Mouse (Mus musculus) kidney, postnatal 4 days (tissue): ENCODE results near the gene Gm38394.

Source experiments
- DNase-seq, 2 experiments: peaks; one replicate each; pipeline ENCODE4 v3.0.0; 2021; ENCODE audit warnings: mixed read lengths in 2 of 2

Gene Gm38394

GRCm38 (mm10) chr1:133662941-133663340, 1.8 kb upstream of the Gm38394 start:
- DNase-seq: no peak

- DNase-seq: peak; percentile 87 to 92
Observed at GRCm38 (mm10) chr1:133660466-133661202, 484 bp downstream of the Gm38394 start, which contains the start of gene Zbed6. Gene Zbed6, minus strand, starts transcription at chr1:133660885.

DNA sequence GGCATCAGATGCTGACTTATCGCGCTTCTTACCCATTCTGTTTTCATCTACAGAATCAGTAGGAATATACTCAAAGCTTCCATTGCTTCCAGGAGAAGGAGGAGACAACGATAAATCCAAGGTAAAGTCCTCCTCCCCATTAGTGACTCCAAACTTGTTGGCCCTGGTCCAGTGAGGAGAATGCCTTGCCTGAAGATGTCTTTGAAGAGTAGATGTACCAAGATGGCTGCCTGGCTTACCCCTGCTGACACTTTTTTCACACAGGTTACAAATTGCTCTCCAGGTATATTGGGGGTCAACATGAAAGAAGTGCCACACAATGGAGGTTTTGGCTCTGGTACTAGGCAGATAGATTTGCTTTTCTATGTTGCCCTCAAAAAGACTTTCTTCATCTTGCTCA, 2.2 kb downstream of the Gm38394 start:
- no peak for DNase-seq

GRCm38 (mm10) chr1:133656811-133657210, 4.3 kb downstream of the Gm38394 start:
- no peak for DNase-seq

DNA sequence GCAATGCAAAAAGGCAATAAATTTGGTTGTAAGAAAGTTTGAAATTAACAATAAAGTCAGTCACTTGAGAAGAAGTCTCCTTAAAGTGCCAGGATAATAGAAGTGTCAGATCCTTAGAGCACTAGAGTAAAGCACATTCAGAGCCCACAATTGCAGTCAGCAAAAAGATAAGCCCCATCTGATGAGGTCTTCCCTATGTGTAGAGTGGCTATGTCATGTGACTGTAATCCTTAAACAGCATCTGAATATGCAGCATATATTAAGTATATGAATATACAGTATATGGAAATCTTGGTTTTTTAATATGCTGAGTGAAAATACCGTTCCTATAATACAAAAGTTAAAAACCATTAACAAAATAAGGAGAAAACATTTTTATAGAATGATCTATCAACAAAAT, 8.1 kb downstream of the Gm38394 start:
- DNase-seq: no peak

GRCm38 (mm10) chr1:133650288-133651055, 10.6 kb downstream of the Gm38394 start:
- no peak for DNase-seq

DNA sequence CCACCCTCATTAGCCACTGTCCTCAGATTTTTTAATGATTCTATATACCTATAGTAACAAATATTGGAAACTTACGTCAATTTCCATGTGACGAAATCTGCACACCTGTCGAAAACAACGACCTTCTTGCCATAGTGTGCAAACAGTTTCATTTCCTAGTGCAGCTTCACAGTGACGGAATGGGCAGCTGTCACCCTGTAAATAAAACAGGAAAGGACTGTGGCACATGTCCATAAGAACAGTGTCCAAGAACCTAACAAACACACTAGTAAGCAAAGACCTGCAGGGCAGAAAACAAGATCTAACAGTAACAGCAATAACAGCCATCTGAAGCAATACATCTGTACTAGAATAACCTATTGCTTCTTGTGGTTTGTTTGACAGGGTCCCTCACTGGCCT, 15.5 kb downstream of the Gm38394 start:
- DNase-seq: no peak

- DNase-seq: no peak
Observed at GRCm38 (mm10) chr1:133641163-133641562, 20.0 kb downstream of the Gm38394 start.

- DNase-seq: no peak
Observed at GRCm38 (mm10) chr1:133638517-133638916, 22.6 kb downstream of the Gm38394 start.

GRCm38 (mm10) chr1:133632168-133632567, 28.9 kb downstream of the Gm38394 start:
- peak in 1 of 2 experiments; percentile 35 for DNase-seq

- no peak for DNase-seq
Observed at GRCm38 (mm10) chr1:133625052-133625451, 36.1 kb downstream of the Gm38394 start.

DNA sequence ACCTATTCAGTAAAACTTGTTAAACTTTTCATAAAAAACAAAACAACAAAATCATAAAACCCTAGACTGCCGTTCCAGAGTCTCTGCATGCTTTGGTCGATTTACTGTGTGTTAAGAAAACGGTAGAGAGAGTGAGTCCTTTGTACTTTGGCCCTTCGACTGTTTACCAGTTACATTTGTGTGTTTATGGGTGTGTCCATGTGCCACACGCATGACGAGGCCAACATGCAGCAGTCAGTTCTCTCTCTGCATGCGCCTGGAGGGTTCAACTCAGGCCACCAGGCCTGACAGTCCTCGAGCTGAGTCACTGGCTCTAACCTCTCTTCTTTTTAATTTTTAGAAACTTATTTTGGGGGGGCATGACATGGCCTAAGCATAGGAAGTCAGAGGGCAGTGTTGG, 42.8 kb downstream of the Gm38394 start:
- DNase-seq: no peak

GRCm38 (mm10) chr1:133617908-133618307, 43.2 kb downstream of the Gm38394 start:
- no peak for DNase-seq

DNA sequence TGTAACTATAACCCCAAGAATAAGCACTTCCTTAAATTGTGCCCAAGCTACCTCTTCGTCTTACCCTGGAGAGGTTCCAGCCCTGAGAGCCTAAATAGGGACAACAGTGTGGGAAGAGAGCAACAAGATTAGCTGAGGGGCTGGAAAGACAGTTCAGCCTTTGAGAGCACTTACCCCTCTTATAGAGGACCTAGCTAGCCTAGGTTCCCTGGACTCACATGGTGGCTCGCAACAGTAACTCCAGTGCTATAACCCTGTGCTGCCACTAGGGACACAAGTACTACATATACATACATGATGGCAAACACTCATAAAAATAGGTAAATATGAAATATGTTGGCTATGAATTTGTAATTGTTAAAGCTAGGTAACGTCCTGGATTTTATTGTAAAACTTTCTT, 47.3 kb downstream of the Gm38394 start:
- no peak for DNase-seq

DNA sequence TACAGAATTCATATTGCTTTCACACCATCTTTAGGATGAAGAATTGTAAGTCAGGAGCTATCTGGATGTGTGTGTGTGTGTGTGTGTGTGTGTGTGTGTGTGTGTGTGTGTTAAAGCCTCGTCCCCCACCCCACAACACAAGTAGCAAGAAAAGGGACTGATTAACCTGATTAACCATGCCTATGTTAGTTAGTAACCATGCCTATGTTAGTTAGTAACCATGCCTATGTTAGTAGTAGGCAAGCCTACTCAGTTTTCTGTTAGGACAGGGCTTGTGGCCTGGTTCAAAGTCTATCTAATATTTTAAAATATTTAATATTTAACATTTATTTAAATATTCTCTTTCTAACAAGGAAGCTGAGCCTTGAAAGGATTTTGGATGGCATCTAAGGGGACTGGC, 49.7 kb downstream of the Gm38394 start:
- no peak for DNase-seq

DNA sequence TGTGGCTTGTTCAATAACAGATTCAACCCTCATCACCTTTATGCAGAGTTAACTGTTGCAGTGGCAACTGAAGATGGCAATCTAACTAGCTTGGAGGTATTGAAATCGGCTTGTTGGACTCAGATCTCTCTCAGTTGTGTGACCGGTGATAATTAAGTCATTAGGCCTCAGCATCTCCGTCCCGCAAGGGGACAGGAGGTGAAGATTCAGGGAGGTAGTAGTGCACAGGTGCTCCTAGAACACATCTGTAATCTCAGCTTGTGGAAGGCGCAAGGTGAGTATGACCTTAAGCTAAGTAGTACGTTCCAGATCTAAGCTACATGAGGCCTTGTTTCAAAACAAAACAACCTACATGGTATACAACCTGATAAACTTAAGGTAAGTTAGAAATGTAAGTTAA, 50.5 kb downstream of the Gm38394 start:
- DNase-seq: no peak

- DNase-seq: peak; percentile 98 to 99
Observed at GRCm38 (mm10) chr1:133609771-133610502, 51.2 kb downstream of the Gm38394 start, which contains the start of gene Snrpe. Gene Snrpe, minus strand, starts transcription at chr1:133610291.

GRCm38 (mm10) chr1:133603174-133603573, 57.9 kb downstream of the Gm38394 start:
- no peak for DNase-seq

DNA sequence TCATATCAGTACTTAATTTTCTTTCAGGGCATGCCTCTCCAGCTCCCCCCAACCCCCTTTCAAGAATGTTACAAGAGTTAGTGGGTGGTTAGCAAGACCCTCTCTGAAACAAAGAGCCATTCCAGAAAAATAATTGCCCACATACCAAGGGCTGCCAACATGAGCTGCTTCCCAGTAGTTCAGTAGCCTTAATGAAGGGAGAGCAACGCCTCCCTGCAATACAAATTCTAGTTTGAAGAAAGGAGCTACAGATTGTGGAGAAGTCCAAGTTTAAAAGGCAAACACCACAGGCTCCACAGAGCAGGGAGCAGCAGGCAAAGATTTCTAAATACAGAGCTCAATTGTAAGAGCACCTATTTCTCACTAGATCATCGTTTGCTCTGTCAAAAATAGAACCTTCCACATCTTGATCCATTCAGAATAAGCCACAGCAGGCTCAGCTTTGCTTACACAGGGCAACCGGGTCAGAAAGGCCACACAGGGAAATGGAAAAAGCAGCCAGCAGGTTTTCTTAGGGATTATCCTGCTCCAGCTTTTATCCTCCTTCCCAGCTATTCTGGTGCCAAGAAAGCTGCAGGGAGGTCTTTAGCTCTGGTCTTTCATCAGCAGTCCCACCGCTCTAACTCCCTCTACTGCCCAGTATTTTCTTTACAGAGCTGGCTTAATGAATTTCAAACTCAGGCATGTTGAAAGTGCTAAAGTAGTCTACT, 64.7 kb downstream of the Gm38394 start:
- peak; percentile 29 to 50 for DNase-seq

GRCm38 (mm10) chr1:133585995-133586537, 75.1 kb downstream of the Gm38394 start:
- DNase-seq: no peak

DNA sequence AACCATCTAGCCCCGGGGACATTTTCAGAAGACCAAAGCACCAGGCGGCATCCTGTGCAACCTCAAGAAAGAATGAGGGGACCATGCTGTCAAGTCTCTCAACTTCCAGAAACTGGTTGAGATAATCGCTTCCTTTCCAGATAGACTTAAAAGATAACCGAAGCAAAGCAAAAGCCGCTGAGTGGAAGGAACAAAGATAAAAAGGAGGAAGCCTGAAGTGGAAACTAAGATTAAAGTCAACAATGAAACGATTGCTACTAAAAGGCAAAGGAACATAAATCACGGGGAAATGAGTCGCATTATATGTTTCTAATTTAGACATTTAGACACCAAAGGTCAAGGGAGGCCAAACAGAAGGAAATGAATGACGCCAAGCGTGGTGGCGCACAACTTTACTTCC, 89.8 kb downstream of the Gm38394 start:
- DNase-seq: peak in 1 of 2 experiments; percentile 6
